Mouse (Mus musculus) layer of hippocampus, postnatal 14 days (tissue): ENCODE data around the gene Hepacam. TPM values are rescaled to one million over a fixed set of nuclear protein-coding genes. Genes with fewer than 3 reads are reported as not detected.

ENCODE experiments used
- DNase-seq, 2 experiments: peaks; one replicate each; pipeline ENCODE4 v3.0.0; 2021 to 2022; ENCODE audit warnings: low spot score in 2 of 2, mixed read lengths in 1 of 2
- total RNA-seq, 2 experiments: library from RNA; stranded (reverse); gene quantifications; 2 replicates each; pipeline ENCODE4 v1.2.3; 2021

Hepacam gene
- total RNA-seq, 2 experiments from 2014 or later, result 77.2 to 81.9 TPM

GRCm38 (mm10) chr9:37432720-37433421 lies 65.7 kb downstream of the Hepacam start, which contains the start of gene Robo3:
Gene Robo3 (minus strand): TSS chr9:37433246.
- DNase-seq, result no peak

GRCm38 (mm10) chr9:37433823-37434560 lies 66.8 kb downstream of the Hepacam start:
- DNase-seq, result no peak

GRCm38 (mm10) chr9:37434932-37435331 lies 67.8 kb downstream of the Hepacam start:
- DNase-seq, result no peak

- DNase-seq, result no peak
Measured at GRCm38 (mm10) chr9:37435616-37436015, 68.5 kb downstream of the Hepacam start.

Other genes with a start within 250 kb of the Hepacam start
- gene Pknox2, start 219.9 kb upstream of the Hepacam start, total RNA-seq, result 10 to 100 TPM; 25.4 to 29.5 TPM
- 10 to 100 TPM in 1 of 2 experiments, 1 to 10 TPM in 1; 9.6 to 10.2 TPM for gene Tmem218, start 159.1 kb upstream of the Hepacam start, total RNA-seq
- 1 to 10 TPM; 1.6 to 3.0 TPM for gene Slc37a2, start 111.6 kb upstream of the Hepacam start, total RNA-seq
- gene Ccdc15, start 18.9 kb upstream of the Hepacam start, total RNA-seq, result 1 to 10 TPM; 2.2 to 2.7 TPM
- gene Robo4, start 34.5 kb downstream of the Hepacam start, total RNA-seq, result 1 to 10 TPM; 7.6 to 9.9 TPM
- gene Robo3, start 65.9 kb downstream of the Hepacam start, total RNA-seq, result 10 to 100 TPM; 19.0 to 22.3 TPM
- gene Msantd2, start 122.0 kb downstream of the Hepacam start, total RNA-seq, result 10 to 100 TPM; 22.3 to 22.7 TPM
- gene Esam, start 160.7 kb downstream of the Hepacam start, total RNA-seq, result 10 to 100 TPM; 26.9 to 27.8 TPM
- 1 to 10 TPM; 3.5 to 6.2 TPM for gene Vsig2, start 171.9 kb downstream of the Hepacam start, total RNA-seq
- 1,000 to 10,000 TPM; 1,609 to 1,636 TPM for gene Nrgn, start 185.6 kb downstream of the Hepacam start, total RNA-seq
- gene Siae, start 188.3 kb downstream of the Hepacam start, total RNA-seq, result 10 to 100 TPM; 12.1 to 14.0 TPM
- gene Spa17, start 246.4 kb downstream of the Hepacam start, total RNA-seq, result 1 to 10 TPM; 1.5 to 4.3 TPM